Mouse (Mus musculus): ENCODE results near the gene Ankrd35. TPM values are rescaled to one million over a fixed set of nuclear protein-coding genes. Genes with fewer than 3 reads are reported as not detected.
"Not testable (repeated sequence)": the region's sequence is repeated elsewhere in the genome, so short reads cannot be mapped to it uniquely, and the experiment has no call there.

Gene Ankrd35
- total RNA-seq (2015; ENCODE audit: low replicate concordance) (not detected in 2 replicates), total RNA-seq (2017; ENCODE audit: low replicate concordance) (not detected in 2 replicates)

- peak; percentile 92 for ATAC-seq (replicated peaks; ENCODE audit: low FRiP score, poor library complexity, severe bottlenecking)
Measured at GRCm38 (mm10) chr3:96669727-96670468, at the start of gene Ankrd35. Gene Ankrd35 (plus strand): TSS chr3:96670131.

DNA sequence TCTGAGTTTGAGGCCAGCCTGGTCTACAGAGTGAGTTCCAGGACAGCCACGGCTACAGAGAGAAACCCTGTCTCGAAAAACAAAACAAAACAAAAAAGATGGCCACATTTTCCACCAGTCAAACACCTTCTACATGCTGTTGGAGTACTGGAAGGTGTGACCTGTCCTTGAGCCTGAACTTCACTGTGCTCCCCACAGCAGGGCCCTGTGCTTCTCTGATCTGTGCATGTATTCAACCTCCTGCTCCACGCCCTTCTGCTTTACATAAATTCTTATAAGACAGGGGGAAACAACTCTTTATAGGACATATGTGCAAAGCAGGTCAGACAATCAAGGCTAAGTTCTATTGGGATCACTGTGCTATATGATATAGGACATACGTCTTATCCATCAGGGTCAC lies 46.7 kb upstream of the Ankrd35 start:
- no peak for ATAC-seq (replicated peaks; ENCODE audit: low FRiP score, poor library complexity, severe bottlenecking)

- peak; percentile 97 for ATAC-seq (replicated peaks; ENCODE audit: low FRiP score, poor library complexity, severe bottlenecking)
Measured at GRCm38 (mm10) chr3:96629729-96630600, 40.0 kb upstream of the Ankrd35 start, which contains the start of gene Rbm8a. Gene Rbm8a (plus strand): TSS chr3:96629933.

GRCm38 (mm10) chr3:96632058-96632457 lies 37.9 kb upstream of the Ankrd35 start:
- ATAC-seq (replicated peaks; ENCODE audit: low FRiP score, poor library complexity, severe bottlenecking), result no peak

GRCm38 (mm10) chr3:96634015-96634414 lies 35.9 kb upstream of the Ankrd35 start:
- no peak for ATAC-seq (replicated peaks; ENCODE audit: low FRiP score, poor library complexity, severe bottlenecking)

DNA sequence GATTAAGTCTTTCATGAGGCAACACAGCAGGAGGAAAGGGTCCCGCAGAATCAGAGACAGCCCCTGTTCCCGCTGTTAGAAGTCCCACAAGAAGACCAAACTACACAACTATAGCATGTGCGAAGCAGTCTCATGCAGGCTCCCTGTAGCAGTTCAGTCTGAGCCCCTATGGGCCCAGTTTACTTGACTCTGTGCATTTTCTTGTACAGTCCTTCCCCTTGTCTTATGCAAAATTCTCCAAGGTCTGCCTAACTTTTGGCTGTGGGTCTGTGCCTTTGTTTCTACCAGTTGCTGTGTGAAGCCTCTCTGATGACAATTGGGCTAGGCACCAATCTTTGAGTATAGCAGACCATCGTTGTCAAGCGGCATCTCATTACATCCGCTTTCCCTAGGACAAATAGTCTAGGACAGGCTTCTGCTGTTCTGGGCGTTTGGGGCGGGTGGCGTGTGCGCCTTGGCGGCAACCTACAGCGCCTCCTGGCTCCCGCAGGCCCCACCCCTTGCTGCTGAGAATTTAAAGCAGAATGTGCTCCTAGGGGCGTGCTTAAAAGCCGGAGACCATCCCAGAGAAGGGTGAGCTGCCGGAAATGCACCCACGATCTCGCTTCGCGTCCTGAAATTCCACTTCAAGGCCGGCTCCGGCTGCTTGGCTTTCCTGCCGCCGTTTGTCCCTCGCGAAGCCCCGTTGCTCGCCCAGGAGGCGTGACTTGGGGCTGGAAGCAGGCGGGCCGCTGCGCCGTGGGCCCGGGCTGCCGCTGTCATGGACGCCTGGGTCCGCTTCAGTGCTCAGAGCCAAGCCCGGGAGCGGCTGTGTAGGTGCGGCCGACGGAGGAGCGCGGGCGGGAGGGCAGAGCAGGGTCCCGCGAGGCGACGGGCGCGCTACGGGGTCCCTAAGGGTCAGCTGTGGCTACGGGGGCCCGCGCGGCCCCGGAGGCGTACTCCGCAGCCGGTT lies 34.7 kb upstream of the Ankrd35 start, which contains the start of the genes Pex11b and Gm42957:
TSS of gene Pex11b (plus strand) at position 449 of the 952 bp plus-strand sequence.
TSS of gene Gm42957 (plus strand) at position 547 of the 952 bp plus-strand sequence.
- peak; percentile 96 for ATAC-seq (replicated peaks; ENCODE audit: low FRiP score, poor library complexity, severe bottlenecking)

GRCm38 (mm10) chr3:96635906-96636305 lies 34.0 kb upstream of the Ankrd35 start:
- no peak for ATAC-seq (replicated peaks; ENCODE audit: low FRiP score, poor library complexity, severe bottlenecking)

GRCm38 (mm10) chr3:96636448-96636847 lies 33.5 kb upstream of the Ankrd35 start:
- no peak for ATAC-seq (replicated peaks; ENCODE audit: low FRiP score, poor library complexity, severe bottlenecking)

DNA sequence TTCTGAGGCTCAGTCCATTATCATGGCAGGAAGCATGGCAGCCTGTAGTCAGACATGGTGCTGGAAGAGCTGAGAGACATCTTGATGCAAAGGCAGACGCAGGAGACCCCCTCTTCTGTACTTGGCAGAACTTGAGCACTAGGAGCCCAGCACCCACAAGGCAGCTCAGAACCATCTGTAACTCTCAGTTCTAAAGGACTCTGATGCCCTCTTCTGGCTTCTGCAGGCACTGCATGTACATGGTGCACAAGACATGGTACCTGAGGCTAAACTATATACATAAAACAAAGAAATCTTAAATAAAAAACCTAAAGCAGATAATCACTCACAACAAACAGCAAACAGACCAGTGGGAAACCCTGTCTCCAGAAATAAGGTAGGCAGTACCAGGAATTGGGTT lies 30.7 kb upstream of the Ankrd35 start:
- ATAC-seq (replicated peaks; ENCODE audit: low FRiP score, poor library complexity, severe bottlenecking), result peak; percentile 64; the same call in 1 of the 2 replicates

GRCm38 (mm10) chr3:96645018-96645649 lies 24.8 kb upstream of the Ankrd35 start, which contains the start of gene Itga10:
Gene Itga10 (plus strand): TSS chr3:96645584.
- ATAC-seq (replicated peaks; ENCODE audit: low FRiP score, poor library complexity, severe bottlenecking), result peak; percentile 66

DNA sequence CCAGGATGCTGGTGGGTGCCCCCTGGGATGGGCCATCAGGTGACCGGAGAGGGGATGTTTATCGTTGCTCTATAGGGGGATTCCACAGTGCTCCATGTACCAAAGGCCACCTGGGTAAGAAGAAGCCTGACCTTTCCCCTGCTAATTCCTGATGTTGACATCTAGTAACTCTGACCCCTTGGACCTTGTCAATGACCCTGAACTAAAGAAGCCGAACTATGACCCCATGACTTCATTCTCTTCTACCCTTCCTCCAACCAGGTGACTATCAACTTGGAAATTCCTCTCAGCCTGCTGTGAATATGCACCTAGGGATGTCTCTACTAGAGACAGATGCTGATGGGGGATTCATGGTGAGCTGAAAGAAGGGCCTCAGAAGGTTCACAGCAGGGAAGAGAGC lies 22.6 kb upstream of the Ankrd35 start:
- ATAC-seq (replicated peaks; ENCODE audit: low FRiP score, poor library complexity, severe bottlenecking), result no peak

DNA sequence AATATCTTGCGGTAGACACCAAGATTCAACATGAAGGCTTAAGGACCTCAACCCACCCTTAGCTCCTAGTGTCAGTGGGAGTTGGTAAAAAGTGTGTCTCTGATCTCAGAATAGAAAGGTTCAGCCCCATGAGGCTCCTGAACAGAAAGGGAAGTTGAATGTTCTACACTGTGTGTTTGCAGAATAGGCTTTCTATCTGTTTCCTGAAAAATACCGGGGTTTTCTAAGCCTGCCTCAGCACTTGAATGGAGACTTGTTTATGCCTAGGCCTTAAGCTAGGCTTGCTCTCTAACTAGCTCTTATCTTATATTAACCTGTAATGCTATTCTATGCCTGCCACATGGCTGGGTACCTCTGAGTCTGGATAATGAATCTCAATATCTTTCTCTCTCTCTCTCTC lies 9.0 kb upstream of the Ankrd35 start:
- ATAC-seq (replicated peaks; ENCODE audit: low FRiP score, poor library complexity, severe bottlenecking), result no peak

DNA sequence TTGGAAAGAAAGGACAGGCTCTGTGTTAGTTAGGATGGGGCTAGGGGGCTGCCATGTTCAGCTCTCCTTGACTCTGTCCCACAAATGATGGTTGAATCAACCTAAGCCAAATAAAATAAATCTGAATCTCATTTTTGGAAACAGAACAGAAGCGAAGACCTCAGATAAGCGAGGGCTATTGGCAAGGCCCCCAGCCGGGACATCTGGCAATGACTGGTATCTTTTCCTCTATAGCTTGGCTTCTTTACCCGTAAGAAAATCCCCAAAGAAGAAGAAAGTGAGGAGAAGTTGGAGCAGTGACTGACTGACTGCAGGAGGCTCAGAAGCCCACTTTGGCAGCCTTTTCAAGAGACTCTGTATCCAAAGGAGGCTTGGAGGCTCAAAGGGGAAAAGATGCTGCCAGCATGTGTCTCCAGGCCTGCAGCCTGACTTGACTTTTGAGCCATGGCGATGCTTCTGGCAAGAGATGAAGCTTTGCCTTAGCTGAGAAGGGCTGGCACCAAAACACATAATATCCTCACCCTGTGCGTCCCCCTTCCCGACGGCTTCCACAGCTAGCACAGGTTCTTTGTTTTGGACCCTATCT lies 7.1 kb upstream of the Ankrd35 start:
- no peak for ATAC-seq (replicated peaks; ENCODE audit: low FRiP score, poor library complexity, severe bottlenecking)

GRCm38 (mm10) chr3:96663432-96664239 lies 6.3 kb upstream of the Ankrd35 start:
- peak; percentile 52 for ATAC-seq (replicated peaks; ENCODE audit: low FRiP score, poor library complexity, severe bottlenecking)

- not testable (repeated sequence) for ATAC-seq (replicated peaks; ENCODE audit: low FRiP score, poor library complexity, severe bottlenecking)
Measured at GRCm38 (mm10) chr3:96665732-96666363, 4.1 kb upstream of the Ankrd35 start.

- ATAC-seq (replicated peaks; ENCODE audit: low FRiP score, poor library complexity, severe bottlenecking), result no peak
Measured at GRCm38 (mm10) chr3:96666916-96667315, 3.0 kb upstream of the Ankrd35 start.

DNA sequence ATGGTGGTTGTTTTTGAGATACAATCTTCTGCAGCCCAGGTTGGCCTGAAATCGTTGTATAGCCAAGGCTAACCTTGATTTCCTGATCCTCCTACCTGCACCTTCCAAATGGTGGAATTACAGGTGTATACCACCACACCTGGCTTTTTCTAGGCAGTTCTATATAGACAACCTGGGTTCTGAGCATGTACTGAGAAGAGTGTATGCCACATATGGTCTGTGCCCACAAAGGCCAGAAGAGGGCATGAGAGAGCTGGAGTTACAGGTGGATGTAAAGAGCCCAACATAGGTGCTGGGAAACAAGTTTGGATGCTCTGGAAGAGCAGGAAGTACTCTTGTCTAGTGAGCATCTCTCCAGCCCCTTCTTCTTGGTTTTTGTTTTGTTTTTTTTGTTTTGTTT lies 2.6 kb upstream of the Ankrd35 start:
- ATAC-seq (replicated peaks; ENCODE audit: low FRiP score, poor library complexity, severe bottlenecking), result no peak
